10 mouse cellular contexts compared by ENCODE assay signal in the genomic region with DNA sequence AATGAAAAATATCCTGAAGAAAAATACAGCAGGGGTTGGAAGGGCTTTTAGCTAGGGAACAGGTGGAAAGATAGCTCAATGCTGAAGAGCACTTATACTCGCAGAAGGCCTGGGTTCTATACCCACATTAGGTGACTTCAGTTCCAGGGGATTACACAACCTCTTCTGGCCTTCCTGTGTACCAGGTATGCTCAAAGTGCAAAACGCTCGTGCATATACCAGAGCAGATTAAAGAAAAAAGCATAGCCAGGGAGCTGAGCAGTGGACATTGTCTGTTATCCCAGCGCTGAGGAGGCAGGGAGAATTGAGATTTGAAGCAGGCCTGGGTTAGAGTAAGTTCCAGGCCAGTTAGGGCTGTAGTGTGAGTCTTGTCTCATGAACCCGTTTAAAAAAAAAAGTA. TPM values are rescaled to one million over a fixed set of nuclear protein-coding genes. Genes with fewer than 3 reads are reported as not detected.
DNase-seq lines count a peak whose midpoint lies in the region; ATAC-seq and TF ChIP-seq lines count a peak whose summit lies in the region.
"Had no signal": no experiment of that assay in that cellular context is flagged by ENCODE, and none has a peak within 500 bp of the region (broad histone marks: within the 10 kb centered on the region; RNA-seq: fewer than 3 reads in every experiment).

No protein-coding gene starts in this region.

- H3K36me3 ChIP-seq in heart, embryonic 11.5 days (ENCODE audit: control insufficient read depth, insufficient read depth, low read length), result no peaks in the 10 kb centered on the region
- H3K36me3 ChIP-seq in G1E (replicated peaks), result peaks cover 27% of the 10 kb centered on the region
- no peaks in the 10 kb centered on the region for H3K36me3 ChIP-seq in hindbrain, embryonic 12.5 days
- H3K36me3 ChIP-seq in macrophage (ENCODE audit: inconsistent target), result no peaks in the 10 kb centered on the region; the same call in 1 of the 2 replicates

- intact Hi-C loops in heart, postnatal 14 days (cut with DNase I), result loop anchor here (5.0 kb wide), 1 partner anchor 222 kb away; no protein-coding TSS in a partner anchor

- no peaks in the 10 kb centered on the region for H3K27me3 ChIP-seq in heart, embryonic 11.5 days (ENCODE audit: control insufficient read depth, insufficient read depth, low read length)
- no peaks in the 10 kb centered on the region for H3K27me3 ChIP-seq in G1E (ENCODE audit: insufficient read depth, low read length)
- no peaks in the 10 kb centered on the region for H3K27me3 ChIP-seq in hindbrain, embryonic 12.5 days

- ATAC-seq in heart, embryonic 11.5 days (replicated peaks; ENCODE audit: insufficient number of reproducible peaks, low FRiP score, low TSS enrichment), result no peak
- no peak for ATAC-seq in G1E (ENCODE audit: extremely low read depth, insufficient number of reproducible peaks, low FRiP score, poor library complexity, severe bottlenecking)
- no peak for ATAC-seq in hindbrain, embryonic 12.5 days (ENCODE audit: low FRiP score)

- peak overlapping the region; percentile 89 for H3K4me2 ChIP-seq in heart, embryonic 11.5 days
- peak overlapping the region; percentile 77 for H3K4me2 ChIP-seq in hindbrain, embryonic 12.5 days (replicated peaks)

- no peaks in the 10 kb centered on the region for H3K9me3 ChIP-seq in heart, embryonic 11.5 days (replicated peaks; ENCODE audit: control insufficient read depth, low read length)
- H3K9me3 ChIP-seq in G1E (replicated peaks), result no peaks in the 10 kb centered on the region
- no peaks in the 10 kb centered on the region for H3K9me3 ChIP-seq in hindbrain, embryonic 12.5 days (replicated peaks)

- H3K4me1 ChIP-seq in heart, embryonic 11.5 days (ENCODE audit: control insufficient read depth, insufficient read depth, low read length), result peaks cover 11% of the 10 kb centered on the region
- H3K4me1 ChIP-seq in G1E (ENCODE audit: insufficient read depth, low read depth, low read length), result peaks cover 25% of the 10 kb centered on the region
- peaks cover 29% of the 10 kb centered on the region for H3K4me1 ChIP-seq in hindbrain, embryonic 12.5 days

- no peak for TF ChIP-seq CTCF in G1E (IDR thresholded peaks at IDR 0.05; ENCODE audit: low read depth, low read length)

- no peak overlapping the region for H3K27ac ChIP-seq in heart, embryonic 11.5 days (ENCODE audit: low read depth, low read length)
- H3K27ac ChIP-seq in hindbrain, embryonic 12.5 days, result no peak overlapping the region
- no peak overlapping the region for H3K27ac ChIP-seq in macrophage

- 63% methylated on average over 5 of the region's 5 CpGs for WGBS in heart, embryonic 11.5 days (ENCODE audit: insufficient replicate concordance)
- WGBS in hindbrain, embryonic 12.5 days, result 66% methylated on average over 5 of the region's 5 CpGs
- WGBS in macrophage (ENCODE audit: missing documents), result 29% methylated on average over 5 of the region's 5 CpGs

- DNase-seq in heart, postnatal 14 days, result no peak
- no peak for DNase-seq in G1E (ENCODE audit: low spot score)
- no peak for DNase-seq in layer of hippocampus, adult 8-10 months (ENCODE audit: low spot score in 2 of 2)
- DNase-seq in layer of hippocampus, postnatal 14 days (ENCODE audit: low spot score in 2 of 2), result no peak
- no peak for DNase-seq in left cerebral cortex, adult 18-20 months (ENCODE audit: low spot score in 2 of 2)
- DNase-seq: cerebellum, adult 11-12 months; kidney, adult 18-20 months had no signal

- peak overlapping the region; percentile 93 for H3K9ac ChIP-seq in heart, embryonic 11.5 days (ENCODE audit: low read depth, low read length)
- H3K9ac ChIP-seq in hindbrain, embryonic 12.5 days, result peak overlapping the region; percentile 96; the same call in 1 of the 2 replicates

- peak overlapping the region; percentile 95 for H3K4me3 ChIP-seq in heart, embryonic 11.5 days (ENCODE audit: low read depth, low read length)
- H3K4me3 ChIP-seq in G1E (ENCODE audit: low read depth, low read length) (peak overlapping the region; percentile 93), macrophage (ENCODE audit: inconsistent target) (peak overlapping the region; percentile 64)
- H3K4me3 ChIP-seq in hindbrain, embryonic 12.5 days, result peak overlapping the region; percentile 96

- H3K79me2 ChIP-seq in macrophage (ENCODE audit: inconsistent target), result peaks cover 57% of the 10 kb centered on the region

RNA-seq across cellular contexts. Expression of a gene that starts 1.4 kb away (rescaled TPM):
- polyA plus RNA-seq in heart, embryonic 11.5 days (2014; fragmentation: Nextera tagmentation; extraction: Ambion mirVana), result 40.9 and 50.5 TPM in 2 replicates
- 10 to 100 TPM; 60.5 to 70.9 TPM for total RNA-seq in heart, postnatal 14 days (2021)
- total RNA-seq in G1E (2014; fragmentation: Nextera tagmentation) (58.2 and 62.2 TPM in 2 replicates), G1E (2017) (68.5 and 79.1 TPM in 2 replicates)
- polyA plus RNA-seq in G1E (2012) (28.3 and 35.1 TPM in 2 replicates), macrophage (2018) (17.1 to 29.0 TPM (median 25.8 TPM) in 3 replicates)
- 73.1 and 78.2 TPM in 2 replicates for polyA plus RNA-seq in hindbrain, embryonic 12.5 days (2016; fragmentation: Nextera tagmentation; extraction: Ambion mirVana)
- 10 to 100 TPM in 11 of 26 experiments, 1 to 10 TPM in 15; 2.8 to 19.4 (median 7.9) TPM for total RNA-seq in macrophage (2018; cell fraction: chromatin; rRNA removed)
- total RNA-seq in macrophage (2018; cell fraction: cytosol; rRNA removed), result 10 to 100 TPM in 25 of 26 experiments, 1 to 10 TPM in 1; 9.9 to 31.1 (median 19.1) TPM
- 10 to 100 TPM in 18 of 26 experiments, 1 to 10 TPM in 8; 6.1 to 27.1 (median 10.9) TPM for total RNA-seq in macrophage (2018; cell fraction: nucleus; rRNA removed)
- 10 to 100 TPM; 64.1 to 80.3 (median 70.4) TPM for total RNA-seq in layer of hippocampus, adult 8-10 months (2022)
- 10 to 100 TPM; 72.3 to 74.9 TPM for total RNA-seq in layer of hippocampus, postnatal 14 days (2021)
- total RNA-seq in left cerebral cortex, adult 18-20 months (2021), result 10 to 100 TPM; 62.3 to 63.1 TPM

RNA-seq across cellular contexts. Expression of a gene that starts 47.7 kb away (rescaled TPM):
- 42.5 and 44.1 TPM in 2 replicates for polyA plus RNA-seq in heart, embryonic 11.5 days (2014; fragmentation: Nextera tagmentation; extraction: Ambion mirVana)
- total RNA-seq in heart, postnatal 14 days (2021), result 10 to 100 TPM; 29.3 to 31.7 TPM
- total RNA-seq in G1E (2014; fragmentation: Nextera tagmentation) (179 and 201 TPM in 2 replicates), G1E (2017) (50.9 and 57.2 TPM in 2 replicates)
- polyA plus RNA-seq in G1E (2012) (3.6 and 3.9 TPM in 2 replicates), macrophage (2018) (10.4 to 23.6 TPM (median 14.0 TPM) in 3 replicates)
- polyA plus RNA-seq in hindbrain, embryonic 12.5 days (2016; fragmentation: Nextera tagmentation; extraction: Ambion mirVana), result 41.9 and 45.0 TPM in 2 replicates
- total RNA-seq in macrophage (2018; cell fraction: chromatin; rRNA removed), result 100 to 1,000 TPM in 10 of 26 experiments, 10 to 100 TPM in 16; 18.3 to 144 (median 88.4) TPM
- 10 to 100 TPM in 22 of 26 experiments, 1 to 10 TPM in 4; 4.3 to 22.1 (median 15.1) TPM for total RNA-seq in macrophage (2018; cell fraction: cytosol; rRNA removed)
- 100 to 1,000 TPM in 1 of 26 experiments, 10 to 100 TPM in 25; 11.6 to 110 (median 45.6) TPM for total RNA-seq in macrophage (2018; cell fraction: nucleus; rRNA removed)
- 10 to 100 TPM; 56.5 to 76.9 (median 72.2) TPM for total RNA-seq in layer of hippocampus, adult 8-10 months (2022)
- 10 to 100 TPM; 60.9 to 63.1 TPM for total RNA-seq in layer of hippocampus, postnatal 14 days (2021)
- 10 to 100 TPM; 62.8 to 64.8 TPM for total RNA-seq in left cerebral cortex, adult 18-20 months (2021)
